Mouse (Mus musculus) hindbrain, embryonic 16.5 days (tissue): ENCODE measurements around the gene Gm21969. TPM values are rescaled to one million over a fixed set of nuclear protein-coding genes. Genes with fewer than 3 reads are reported as not detected.
A peak's percentile ranks its signal among the peaks of the same experiment; 100 is the strongest.

Source experiments
- ATAC-seq: fragments of 200-750 bp; cut with Nextera tagmentation; 2 replicates; pipeline ENCODE4 v1.8.0; 2017; ENCODE audit warnings: moderate TSS enrichment, moderate library complexity
- H3K27ac ChIP-seq: fragments of 300-500 bp; sonication (generic); 2 replicates; pipeline ENCODE4 v1.5.1; 2014; ENCODE audit warnings: low read depth, mild to moderate bottlenecking, control low read depth, low read length, moderate library complexity
- H3K27me3 ChIP-seq: fragments of 300-500 bp; sonication (generic); replicated peaks from 2 replicates; pipeline ENCODE4 v1.6.1; 2014; ENCODE audit warnings: low read length; ENCODE audit not compliant: control insufficient read depth, insufficient read depth
- H3K36me3 ChIP-seq: fragments of 300-500 bp; sonication (generic); 2 replicates; pipeline ENCODE4 v1.6.1; 2014; ENCODE audit warnings: mild to moderate bottlenecking, low read length, moderate library complexity, mixed read lengths; ENCODE audit not compliant: control insufficient read depth, insufficient read depth
- H3K4me1 ChIP-seq: fragments of 300-500 bp; sonication (generic); 2 replicates; pipeline ENCODE4 v1.6.1; 2014; ENCODE audit warnings: low read depth, low read length; ENCODE audit not compliant: control insufficient read depth, insufficient read depth
- H3K4me2 ChIP-seq: fragments of 300-500 bp; sonication (generic); 2 replicates; pipeline ENCODE4 v1.6.1; 2014; ENCODE audit warnings: mild to moderate bottlenecking, low read length, control low read depth, moderate library complexity
- H3K4me3 ChIP-seq: fragments of 300-500 bp; sonication (generic); 2 replicates; pipeline ENCODE4 v1.5.1; 2014; ENCODE audit warnings: mild to moderate bottlenecking, low read length, control low read depth, moderate library complexity
- H3K9ac ChIP-seq: fragments of 300-500 bp; sonication (generic); 2 replicates; pipeline ENCODE4 v1.6.1; 2014; ENCODE audit warnings: low read depth, mild to moderate bottlenecking, control low read depth, low read length, moderate library complexity
- H3K9me3 ChIP-seq: fragments of 300-500 bp; sonication (generic); 2 replicates; pipeline ENCODE4 v1.6.1; 2014; ENCODE audit warnings: mild to moderate bottlenecking, low read length, moderate library complexity; ENCODE audit not compliant: control insufficient read depth
- WGBS: fragments of 180-500 bp; shearing (Covaris S2); extraction: QIAGEN DNeasy Blood & Tissue Kit; methylation state at CpG from one replicate; pipeline ENCODE4 v1.1.7; 2014; 5-methylcytosine and 5-hydroxymethylcytosine counted together
- microRNA-seq: library from miRNA; unstranded; fragments of <30 nt; microRNA quantifications from one replicate; pipeline ENCODE4, GENCODE M21; 2017
- polyA plus RNA-seq: library from polyadenylated mRNA; unstranded; fragments of >200 nt; fragmentation: Nextera tagmentation; extraction: Ambion mirVana; gene quantifications from 2 replicates; pipeline ENCODE4 v1.2.1, GENCODE M21; 2015

Gene Gm21969
- polyA plus RNA-seq, 1 experiment from 2014 or later, result not detected

GRCm38 (mm10) chr4:139710467-139711334, 107.7 kb downstream of the Gm21969 start:
- H3K9ac ChIP-seq, result 0 out of 2 replicates have a peak overlapping the region, but pooled peaks have one; percentile 13
- H3K27ac ChIP-seq, result no peak overlapping the region
- H3K4me3 ChIP-seq, result no peak overlapping the region
- H3K27me3 ChIP-seq, result no peaks in the 10 kb centered on the region
- peaks cover 5% of the 10 kb centered on the region; the same call in 1 of the 2 replicates for H3K4me1 ChIP-seq
- H3K36me3 ChIP-seq, result no peaks in the 10 kb centered on the region
- no peaks in the 10 kb centered on the region for H3K9me3 ChIP-seq
- no peak for ATAC-seq
- no peak overlapping the region for H3K4me2 ChIP-seq
- WGBS, result 23% methylated on average over 24 of the region's 25 CpGs

Small RNA genes within 50 kb of the gene (microRNA-seq; reads per million reads assigned to microRNA genes)
- gene Gm25571 (not detected), gene Mir7020 (not detected)

Other genes with a start within 250 kb of the Gm21969 start
- gene Iffo2, start 72.6 kb upstream of the Gm21969 start, polyA plus RNA-seq, result 3.5 and 3.9 TPM in 2 replicates
- gene Aldh4a1, start 19.7 kb downstream of the Gm21969 start, polyA plus RNA-seq, result 31.9 and 35.4 TPM in 2 replicates
- not detected in 2 replicates for gene Tas1r2, start 50.4 kb downstream of the Gm21969 start, polyA plus RNA-seq
- gene Pax7, start 230.3 kb downstream of the Gm21969 start, polyA plus RNA-seq, result 0.24 and 0.60 TPM in 2 replicates